Mouse (Mus musculus) frontal cortex, adult (tissue): ENCODE results near the gene Gm20388.

Source experiments
- ATAC-seq: cut with Nextera tagmentation; 2 replicates; pipeline ENCODE4 v1.9.2; 2017; ENCODE audit warnings: mild to moderate bottlenecking, moderate library complexity, mixed read lengths; ENCODE audit not compliant: low TSS enrichment

Gene Gm20388

DNA sequence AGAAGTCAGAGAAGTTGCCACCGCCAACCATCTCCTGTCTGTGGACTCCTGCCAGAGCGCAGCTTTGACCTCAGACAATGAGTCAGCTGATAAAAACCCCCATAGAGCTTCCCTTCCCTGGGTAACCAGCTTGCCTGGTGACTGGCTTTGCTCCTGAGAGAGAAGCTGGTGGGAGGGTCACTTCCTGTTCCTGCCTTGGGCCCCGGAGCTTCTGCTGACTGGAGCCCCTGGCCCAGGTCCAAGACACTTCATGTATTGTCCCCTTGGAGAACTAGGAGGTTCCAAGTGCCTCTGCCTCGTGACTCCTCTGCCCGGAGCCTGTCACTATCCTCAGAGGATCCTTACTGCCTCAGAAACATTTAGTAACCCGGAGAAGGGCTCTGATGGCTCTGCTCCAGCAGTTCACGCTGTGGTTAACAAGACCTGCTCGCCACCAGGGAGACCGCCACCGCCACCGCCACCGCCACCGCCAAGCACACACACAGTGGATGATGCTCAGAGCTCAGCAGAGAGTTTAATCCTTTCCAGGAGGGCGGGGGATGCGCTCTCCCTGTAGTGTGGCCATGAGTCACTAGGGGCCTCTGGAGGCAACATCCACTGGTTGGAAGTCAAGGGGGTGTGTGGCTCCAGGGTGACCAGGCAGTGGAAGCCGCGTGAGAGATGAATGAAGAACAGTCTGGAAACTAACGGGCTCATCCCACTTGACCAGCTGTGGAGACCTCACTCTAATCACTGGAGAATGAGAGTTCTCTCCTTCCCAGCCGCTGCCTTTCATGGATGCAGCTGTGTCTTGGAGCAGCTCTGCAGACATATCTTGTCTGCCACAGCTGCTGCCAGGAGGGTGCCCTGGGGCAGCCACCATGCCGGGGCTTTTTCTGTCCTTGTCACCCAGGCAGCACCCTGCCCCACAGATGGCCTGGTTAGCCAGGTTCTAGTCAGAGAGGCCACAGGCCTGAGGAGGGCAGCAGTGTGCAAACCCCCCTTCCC, 653.5 kb downstream of the Gm20388 start:
- ATAC-seq: peak; percentile 69

DNA sequence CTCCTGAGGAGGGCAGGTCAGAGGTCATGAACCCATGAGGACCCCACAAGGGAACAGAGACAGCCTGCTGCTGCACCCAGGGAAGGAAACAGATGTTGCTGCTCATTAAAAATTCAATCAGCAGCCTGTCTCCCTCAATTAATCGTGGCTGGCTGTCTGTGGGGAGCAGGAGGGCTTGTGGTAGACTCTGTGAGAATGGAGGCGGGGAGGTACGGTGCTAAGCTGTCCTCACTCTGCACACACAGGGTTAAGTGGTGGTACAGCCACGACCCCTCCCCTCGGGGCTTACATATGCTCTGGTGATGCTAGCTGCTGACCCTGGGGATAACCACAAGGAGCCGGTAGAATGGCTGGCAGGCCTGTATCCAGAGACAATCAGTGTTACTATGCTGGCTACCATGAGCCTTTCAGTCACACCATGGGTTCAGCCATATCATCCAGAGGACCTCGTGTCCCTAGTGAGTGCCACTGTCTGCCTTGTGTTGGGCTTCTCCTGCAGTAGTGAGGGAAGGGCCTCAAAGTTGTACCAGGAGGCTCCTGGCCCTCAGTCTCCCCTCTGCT, 654.6 kb downstream of the Gm20388 start:
- ATAC-seq: no peak

DNA sequence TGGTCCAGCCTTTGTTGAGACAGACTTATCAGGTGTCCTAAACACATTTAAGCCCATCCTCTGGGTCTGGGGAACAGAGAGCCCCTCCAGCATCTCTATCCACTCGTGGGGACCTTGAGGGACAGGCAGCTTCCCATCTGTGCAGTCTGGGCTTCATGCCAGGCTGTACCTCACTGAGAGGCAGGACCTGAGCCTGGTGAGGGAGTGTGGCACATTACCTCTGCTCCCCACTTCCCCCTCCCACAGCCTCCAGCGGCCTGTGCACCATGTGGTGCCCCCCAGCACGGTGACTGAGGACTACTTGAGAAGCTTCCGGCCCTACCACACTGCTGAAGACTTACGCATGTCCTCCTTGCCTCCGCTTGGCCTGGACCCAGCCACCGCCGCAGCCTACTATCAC, 656.0 kb downstream of the Gm20388 start:
- no peak for ATAC-seq

DNA sequence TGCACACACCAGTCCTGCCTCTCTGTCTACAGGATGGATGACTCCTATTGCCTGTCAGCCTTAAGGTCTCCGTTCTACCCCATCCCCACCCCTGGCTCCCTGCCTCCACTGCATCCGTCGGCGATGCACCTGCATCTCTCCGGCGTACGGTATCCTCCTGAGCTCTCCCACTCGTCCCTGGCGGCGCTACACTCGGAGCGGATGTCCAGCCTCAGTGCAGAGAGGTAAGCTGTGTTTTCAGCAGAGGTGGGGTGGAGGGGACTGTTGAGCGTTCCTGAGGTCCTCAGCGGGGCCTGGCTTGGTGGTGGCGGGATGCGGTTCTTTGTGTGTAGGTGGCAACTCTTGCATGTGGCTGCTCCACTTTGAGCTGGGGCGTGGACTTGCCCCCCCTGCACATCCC, 657.1 kb downstream of the Gm20388 start:
- ATAC-seq: no peak

DNA sequence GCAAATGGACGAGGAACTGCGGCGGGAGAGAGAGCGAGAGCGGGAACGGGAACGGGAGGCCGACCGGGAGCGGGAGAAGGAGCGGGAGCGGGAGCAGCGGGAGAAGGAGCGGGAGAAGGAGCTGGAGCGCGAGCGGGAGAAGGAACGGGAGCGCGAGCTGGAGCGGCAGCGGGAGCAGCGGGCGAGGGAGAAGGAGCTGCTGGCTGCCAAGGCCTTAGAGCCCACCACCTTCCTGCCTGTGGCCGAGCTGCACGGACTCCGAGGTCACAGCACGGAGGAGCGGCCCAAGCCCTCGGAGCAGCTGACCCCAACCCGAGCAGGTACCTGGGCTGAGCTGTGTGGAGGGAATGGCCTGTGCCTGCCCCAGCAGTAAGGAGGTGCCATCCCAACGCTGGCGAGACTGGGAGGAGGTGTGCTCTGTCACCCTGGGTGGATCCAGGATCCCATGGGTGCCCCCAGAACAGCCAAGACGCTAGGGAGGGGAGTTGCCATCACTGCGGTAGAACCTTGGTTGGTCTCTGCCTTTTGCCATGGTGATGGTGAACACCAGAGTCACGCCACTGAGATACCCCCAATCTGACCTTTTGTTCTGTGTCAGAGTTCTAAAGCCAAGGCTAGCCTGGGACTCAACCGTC, 657.6 kb downstream of the Gm20388 start:
- no peak for ATAC-seq

DNA sequence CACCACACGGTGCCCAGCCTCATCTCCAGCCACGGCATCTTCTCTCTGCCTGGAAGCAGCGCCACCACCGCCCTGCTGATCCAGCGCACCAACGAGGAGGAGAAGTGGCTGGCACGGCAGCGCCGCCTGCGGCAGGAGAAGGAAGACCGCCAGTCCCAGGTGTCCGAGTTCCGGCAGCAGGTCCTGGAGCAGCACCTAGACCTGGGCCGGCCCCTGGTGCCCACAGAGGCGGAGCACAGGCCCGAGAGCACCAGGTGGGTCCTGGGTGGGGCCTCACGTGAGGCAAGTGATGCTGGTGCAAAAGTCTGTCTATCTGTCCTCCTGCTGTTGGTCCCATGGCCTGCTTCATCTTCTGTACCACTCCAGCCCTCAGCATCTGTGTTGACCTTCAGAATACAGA, 658.5 kb downstream of the Gm20388 start:
- no peak for ATAC-seq

DNA sequence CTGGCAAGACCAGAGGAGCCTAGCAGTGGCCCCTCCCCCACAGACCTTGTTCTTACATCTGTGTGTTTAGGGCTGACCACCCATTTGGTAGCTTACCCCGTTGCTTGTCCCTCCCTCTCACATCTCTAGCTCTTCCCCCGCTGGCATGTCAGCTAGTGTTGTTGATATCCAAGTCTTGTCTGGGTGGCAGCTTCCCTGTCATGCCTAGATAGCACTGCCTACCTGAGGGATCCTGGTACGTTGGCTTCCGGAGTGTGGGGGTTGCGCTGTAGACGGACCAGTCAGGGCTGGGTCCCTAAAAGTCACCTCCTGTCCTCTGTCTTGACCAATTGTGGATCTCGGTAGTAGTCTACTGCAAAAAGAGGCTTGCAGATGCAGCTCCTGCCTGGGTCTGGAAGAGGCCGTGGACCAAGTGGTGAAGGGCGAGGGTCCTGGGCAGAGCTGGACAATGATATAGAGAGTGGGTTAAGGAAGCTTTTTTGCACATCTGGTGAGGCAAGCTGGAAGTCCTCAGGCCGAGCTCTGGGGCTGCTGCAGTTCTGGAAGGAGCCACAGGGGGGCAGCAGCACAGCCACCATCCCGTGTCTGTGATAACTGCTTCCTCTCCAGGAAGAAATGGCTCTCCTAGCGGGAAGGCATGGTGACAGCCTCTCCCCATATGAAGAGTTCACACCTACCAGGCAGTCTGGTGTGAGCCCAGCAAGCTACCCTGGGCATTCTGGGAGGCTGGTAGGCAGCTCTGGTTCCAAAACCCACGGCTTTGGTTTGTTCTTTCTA, 659.5 kb downstream of the Gm20388 start:
- ATAC-seq: peak; percentile 55

DNA sequence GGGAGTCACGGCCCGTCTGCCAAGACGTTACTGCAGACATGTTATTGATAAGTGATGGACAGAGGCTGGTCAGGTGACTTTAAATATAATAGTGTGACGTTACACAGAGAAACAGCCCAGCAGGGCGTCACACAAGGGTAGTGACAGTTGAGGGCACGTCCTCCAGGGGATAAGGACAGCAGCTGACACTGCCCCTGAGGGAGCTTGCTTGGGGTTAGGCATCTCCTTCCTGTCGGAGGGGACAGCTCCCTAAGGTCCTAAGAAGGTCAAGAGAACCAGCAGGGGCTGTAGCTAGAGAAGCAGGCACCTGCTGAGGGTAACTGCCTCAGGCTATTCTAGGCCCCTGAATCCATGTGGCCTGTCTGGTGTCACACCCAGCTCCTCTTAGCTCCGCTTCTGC, 660.9 kb downstream of the Gm20388 start:
- no peak for ATAC-seq

DNA sequence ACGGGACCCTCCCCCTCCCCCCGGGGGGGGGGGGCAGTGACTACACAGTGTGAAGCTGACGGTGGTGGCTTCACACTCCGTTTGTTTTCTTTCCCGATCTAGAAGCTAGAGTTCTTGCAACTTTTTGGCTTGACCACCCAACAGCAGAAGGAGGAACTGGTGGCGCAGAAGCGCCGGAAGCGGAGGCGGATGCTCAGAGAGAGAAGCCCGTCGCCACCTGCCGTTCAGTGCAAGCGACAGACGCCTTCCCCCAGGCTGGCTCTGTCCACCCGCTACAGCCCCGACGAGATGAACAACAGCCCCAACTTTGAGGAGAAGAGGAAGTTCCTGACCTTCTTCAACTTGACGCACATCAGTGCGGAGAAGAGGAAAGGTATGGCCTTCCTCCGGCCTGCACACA, 661.9 kb downstream of the Gm20388 start:
- ATAC-seq: peak; percentile 53

DNA sequence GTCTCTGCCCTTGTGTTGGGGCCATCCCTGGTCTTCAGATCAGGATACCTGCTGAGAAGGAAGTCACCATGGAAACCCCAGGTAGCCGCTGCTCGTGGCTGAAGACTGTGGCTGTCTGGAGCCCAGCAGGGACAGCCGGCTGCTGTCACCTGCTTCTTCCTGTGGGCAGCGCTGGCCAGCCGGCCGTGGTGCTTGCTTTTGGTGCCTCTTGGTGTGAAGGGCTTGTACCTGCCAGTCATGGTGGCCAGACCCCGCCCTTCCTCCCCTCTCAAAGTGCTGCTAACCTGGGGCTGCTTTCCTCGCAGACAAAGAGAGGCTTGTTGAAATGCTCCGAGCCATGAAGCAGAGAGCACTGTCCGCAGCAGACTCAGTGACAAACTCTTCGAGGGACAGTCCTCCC, 663.2 kb downstream of the Gm20388 start:
- no peak for ATAC-seq

DNA sequence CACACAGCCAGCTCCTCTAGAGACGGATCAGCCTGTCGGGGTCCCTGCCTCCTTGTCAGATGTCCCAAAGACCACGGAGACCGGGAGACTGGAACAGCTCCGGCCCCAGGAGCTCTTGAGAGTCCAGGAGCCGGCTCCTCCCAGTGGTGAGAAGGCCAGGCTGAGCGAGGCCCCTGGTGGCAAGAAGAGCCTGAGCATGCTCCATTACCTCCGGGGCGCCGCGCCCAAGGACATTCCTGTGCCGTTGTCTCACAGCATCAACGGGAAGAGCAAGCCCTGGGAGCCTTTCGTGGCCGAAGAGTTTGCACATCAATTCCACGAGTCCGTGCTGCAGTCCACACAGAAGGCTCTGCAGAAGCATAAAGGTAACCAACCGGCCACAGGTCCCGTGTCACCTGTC, 664.3 kb downstream of the Gm20388 start:
- no peak for ATAC-seq

DNA sequence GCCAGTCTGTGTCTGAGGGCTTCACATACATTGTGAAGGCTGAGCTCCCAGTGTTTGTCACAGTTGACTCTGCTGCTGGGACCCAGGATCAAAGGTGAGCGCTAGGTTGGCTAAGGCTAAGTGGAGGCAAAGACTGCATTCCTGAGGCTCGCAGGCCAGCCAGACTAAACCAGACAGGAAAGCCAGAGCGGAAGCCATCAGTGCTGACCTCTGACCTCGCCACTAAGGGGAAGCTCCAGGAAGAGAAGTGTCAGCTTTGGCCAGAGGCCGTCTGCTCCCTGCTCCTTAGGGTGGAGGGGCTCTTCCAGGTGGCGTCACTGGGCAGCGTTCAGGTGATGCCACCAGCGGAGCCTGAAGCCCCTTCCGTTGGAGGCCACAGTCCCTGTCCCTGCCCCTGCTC, 665.2 kb downstream of the Gm20388 start:
- ATAC-seq: no peak

DNA sequence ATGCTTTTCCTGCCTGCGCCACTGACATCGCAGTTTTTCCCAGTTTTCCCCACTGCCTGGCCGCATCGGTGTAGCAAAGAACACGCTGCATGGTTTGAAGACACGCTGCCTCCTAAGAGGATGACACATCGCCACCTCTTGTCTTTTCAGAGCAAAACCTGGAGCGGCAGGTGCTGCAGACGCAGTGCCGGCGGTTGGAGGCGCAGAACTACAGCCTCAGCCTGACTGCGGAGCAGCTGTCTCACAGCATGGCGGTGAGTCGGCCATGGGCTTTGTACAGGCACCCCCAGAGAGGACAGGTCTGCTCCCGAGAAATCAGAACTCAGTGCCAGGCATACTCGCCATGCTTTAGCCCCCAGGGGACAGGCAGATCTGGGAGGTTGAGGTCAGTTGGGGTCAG, 667.2 kb downstream of the Gm20388 start:
- ATAC-seq: no peak

DNA sequence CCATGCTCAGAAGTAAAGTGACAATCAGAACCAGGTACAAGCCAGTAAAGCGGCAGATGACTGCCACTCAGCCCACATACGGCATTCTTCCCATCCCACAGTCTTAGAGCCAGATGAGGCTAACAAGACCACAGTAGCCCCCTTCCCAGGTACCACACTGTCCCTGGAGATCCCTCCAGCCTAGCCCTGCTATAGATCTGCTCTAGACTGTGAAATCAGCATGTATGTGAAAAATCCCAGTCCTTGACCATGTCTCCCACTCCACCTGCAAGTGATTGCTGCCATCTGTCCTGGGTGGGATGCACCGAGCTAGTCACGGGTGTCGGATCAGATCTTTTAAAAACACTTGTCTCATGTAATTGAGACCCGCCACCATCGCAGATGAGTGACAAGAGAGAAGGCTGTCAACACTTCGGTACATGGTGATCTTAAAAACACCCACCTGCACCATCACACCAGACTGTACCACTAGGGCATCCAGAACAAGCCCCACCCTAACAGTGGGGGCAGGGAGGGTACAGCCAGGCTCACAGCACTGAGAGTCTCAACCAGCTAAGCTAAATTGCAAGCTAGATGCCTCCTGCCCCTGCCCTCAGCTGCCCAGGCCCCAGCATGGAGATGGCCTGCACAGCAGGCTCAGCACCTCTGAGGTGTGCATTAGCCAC, 669.8 kb downstream of the Gm20388 start:
- no peak for ATAC-seq

DNA sequence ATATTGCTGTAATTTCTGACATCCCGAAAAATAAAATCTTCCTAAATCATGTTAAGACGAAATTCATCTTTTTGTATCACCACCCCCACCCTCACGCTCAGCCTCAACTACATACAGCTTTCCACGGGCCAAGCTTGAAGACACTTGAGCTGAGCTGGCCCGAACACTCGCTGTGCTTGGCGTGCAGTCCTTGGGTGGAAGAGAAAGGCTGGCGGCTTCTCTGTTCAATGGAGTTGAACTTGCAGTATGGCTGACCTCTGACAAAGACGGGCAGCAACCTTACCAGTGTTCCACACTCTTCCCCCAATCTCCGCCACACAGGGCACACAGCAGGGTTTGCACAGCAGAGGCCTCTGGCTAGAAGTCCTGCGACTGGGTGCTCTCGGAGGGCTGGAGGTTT, 670.7 kb downstream of the Gm20388 start:
- no peak for ATAC-seq

DNA sequence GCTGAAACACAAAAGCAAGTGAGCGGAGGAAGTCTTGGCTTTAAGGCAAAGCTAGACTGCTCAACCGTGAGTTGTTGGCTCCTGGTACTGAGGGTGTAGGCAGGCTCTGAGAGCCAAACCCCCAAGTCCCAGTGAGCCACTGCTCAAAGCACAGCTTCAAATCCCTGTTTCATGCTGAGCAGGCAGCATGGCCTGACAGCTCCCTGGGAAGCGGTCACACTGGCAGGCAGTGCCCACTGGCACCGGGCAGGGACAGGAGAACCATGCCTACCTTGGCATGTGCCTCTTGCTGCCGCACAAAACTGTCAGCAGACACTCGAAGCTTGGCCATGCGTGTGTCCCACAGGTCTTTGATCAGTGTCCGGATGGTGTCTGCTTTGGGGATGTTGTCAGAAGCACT, 671.2 kb downstream of the Gm20388 start:
- no peak for ATAC-seq

DNA sequence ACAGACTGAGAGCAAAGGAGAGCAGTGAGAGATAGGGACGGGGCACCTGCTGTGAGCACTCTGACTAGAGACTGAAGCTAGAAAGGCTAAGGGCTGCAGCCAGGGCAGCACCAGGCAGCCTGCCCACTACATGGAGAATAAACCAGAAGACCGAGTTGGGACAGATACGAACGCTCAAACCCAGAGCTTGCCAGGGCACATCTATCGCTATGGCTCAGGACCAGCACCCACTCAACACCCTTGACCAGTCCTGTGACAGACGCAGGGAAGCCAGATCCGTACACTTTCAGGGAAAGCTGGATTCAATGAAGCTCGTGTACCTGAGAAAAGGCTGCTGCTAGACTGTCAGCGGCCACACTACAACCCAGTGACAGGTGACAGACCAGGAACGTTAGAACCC, 674.9 kb downstream of the Gm20388 start:
- no peak for ATAC-seq

DNA sequence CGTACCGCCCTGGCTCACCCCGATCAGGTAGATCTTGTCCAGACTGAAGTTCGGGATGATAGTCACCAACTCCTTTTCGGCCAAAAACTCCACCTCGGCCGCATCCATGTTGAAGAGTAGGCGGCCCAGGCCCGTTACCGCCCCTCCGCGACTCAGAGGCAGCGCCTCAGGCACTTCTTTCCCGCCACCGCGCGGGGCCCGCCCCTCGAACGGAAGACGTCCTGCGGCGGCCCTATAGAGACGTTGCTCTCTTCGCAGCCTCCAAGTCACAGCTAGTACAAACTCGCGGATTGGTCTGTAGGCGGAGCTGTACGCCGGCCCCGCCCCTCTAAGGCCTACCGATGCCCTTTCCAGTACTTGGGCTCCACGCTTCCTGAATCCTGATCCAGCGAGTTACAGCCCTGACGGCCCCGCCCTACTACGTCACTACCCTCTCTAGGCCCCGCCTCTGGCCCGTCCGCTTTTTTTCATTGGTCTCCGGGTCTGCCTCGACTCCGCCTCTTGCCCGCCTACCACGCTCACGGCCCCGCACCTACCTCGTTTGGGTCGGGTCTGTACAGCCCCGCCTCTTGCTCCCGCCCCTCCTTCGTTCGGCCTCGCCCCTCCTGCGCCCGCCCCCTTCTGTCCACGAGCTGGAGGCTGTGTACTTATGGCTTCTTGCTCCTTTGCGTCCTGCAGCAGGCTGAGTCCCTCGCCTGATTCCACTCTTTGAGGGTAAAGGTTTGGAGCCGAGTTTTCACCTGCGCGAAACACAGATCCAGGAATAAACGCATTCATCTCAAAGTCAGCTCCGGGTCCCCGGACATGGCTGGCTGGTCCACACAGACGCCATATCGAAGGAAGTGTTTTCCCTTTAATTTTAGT, 678.5 kb downstream of the Gm20388 start, which contains the start of gene Gins2:
Gins2 (minus strand) TSS at position 397 of the 864 bp plus-strand sequence.
- peak; percentile 98 for ATAC-seq

DNA sequence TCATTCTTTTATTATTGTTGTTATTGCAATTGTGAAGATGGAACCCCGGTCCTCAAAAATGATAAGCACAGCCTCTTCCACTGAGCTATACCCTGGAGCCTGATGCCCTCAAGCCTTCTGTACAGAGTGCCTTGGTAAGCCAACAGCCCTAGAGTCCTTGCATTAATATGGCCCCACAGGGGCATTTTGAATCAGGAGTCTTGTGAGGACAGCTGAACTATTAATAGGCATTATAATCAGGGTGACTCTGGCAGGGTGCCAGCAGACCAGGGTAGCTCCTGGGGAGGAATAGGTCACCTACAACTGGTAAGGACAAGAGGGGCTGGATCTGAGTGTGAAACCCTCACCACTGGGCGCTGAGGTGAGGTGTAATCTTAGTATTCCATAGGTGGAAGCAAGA, 679.3 kb downstream of the Gm20388 start:
- no peak for ATAC-seq

DNA sequence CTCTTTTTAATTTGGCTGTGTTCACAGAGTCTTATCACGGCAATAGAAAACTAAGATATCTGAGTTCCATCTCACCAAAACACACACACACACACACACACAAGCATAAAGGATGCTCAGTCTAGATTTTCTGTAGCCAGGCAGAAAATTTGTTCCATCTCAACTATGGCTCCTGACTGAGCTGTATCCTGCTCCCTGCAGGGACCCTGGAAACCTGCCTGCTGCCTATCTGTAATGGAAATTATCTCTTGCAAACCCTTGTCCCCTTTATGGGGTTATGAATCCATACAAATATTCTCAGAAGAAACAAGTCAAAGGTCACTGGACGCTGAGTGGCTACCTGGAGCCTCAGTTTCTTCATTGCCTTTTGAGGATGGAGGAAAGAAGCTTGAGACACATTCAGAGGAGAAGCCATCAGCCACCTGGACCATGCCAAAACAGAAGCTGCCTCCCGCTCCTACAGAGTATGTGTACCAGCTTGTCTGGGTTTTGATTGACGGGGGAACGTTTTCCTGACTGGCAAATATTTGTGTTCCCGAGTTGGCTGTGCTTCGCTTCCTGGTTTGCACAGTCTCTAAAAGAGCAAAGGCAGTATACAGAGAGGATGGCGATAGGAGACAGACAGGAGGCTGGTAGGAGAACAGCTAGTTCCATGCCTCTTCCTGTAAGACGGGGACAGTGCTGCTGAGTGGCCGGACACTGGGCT, 681.1 kb downstream of the Gm20388 start:
- ATAC-seq: no peak
